Mouse (Mus musculus) 416B (cell line): Measurements from ENCODE around the gene 1190007I07Rik.
A peak's percentile ranks its signal among the peaks of the same experiment; 100 is the strongest.

ENCODE experiments used
- DNase-seq: peaks from one replicate; pipeline ENCODE4 v3.0.0; 2011; ENCODE audit warnings: low read depth

Gene 1190007I07Rik

DNA sequence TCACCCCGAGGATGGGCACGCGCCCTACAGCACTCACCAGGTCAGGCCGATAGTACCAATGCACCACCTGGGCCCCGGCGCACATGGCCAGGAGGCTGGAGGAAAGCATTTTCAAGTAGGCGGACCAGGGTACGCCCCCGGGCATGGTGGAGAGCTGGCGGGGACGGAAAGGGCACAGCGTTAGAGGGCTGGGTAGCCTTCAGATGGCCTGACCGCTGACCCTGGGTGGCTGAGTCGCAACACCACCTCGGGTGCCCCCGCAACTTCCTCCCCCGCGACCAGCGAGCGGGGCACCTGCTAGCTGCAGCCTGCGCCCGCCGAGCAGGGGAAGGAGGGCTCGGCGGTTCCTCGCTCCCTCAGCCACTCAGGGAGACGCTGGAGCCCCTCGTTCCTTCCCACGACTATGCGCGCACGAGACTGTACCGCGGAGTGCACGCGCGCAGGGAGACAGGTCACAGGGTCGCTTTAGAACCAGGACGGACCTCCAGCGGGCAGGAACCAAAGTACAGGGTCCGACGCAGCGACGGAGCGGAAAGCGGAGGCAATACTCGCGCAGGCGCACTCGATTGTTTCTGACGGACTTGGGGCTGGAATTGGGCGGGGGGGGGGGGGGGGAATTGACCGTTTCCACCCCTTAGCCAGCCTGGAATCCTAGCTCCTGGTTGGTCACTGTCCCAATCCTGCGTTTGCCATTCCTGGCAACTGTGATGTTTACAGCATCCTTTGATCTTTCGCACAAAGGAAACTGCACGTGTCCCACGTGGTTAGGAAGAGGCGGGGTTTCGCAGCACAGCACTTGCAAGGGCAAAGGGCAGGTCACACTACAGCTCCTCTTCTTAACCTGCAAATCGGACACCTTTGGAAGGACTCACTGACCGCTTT lies at the start of gene 1190007I07Rik:
TSS of gene 1190007I07Rik (minus strand) at position 558 of the 882 bp plus-strand sequence.
- peak; percentile 91 for DNase-seq

DNA sequence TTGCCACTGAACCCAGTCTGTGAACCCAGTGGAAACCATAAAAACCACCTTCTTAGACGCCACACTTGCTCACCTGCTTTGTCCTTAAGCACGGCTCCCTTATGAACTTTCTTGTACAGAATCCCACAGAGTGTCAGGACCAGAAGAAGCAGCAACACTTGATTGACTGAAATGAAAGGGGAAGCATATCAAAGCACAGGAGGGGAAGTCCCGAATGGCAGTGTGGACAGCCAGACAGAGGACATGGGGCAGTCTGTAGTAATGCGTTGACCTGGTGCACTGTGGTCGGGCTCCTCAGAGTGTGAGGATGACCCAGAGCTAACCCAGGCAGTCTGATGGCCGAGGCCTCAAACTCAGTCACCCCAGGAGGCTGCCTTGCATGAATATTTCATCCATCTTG lies 47.2 kb upstream of the 1190007I07Rik start:
- peak; percentile 29 for DNase-seq

GRCm38 (mm10) chr10:82666436-82667234 lies 43.6 kb upstream of the 1190007I07Rik start:
- DNase-seq: peak; percentile 92

- DNase-seq: no peak
Observed at GRCm38 (mm10) chr10:82665951-82666350, 42.9 kb upstream of the 1190007I07Rik start.

GRCm38 (mm10) chr10:82663289-82663688 lies 40.3 kb upstream of the 1190007I07Rik start:
- no peak for DNase-seq

DNA sequence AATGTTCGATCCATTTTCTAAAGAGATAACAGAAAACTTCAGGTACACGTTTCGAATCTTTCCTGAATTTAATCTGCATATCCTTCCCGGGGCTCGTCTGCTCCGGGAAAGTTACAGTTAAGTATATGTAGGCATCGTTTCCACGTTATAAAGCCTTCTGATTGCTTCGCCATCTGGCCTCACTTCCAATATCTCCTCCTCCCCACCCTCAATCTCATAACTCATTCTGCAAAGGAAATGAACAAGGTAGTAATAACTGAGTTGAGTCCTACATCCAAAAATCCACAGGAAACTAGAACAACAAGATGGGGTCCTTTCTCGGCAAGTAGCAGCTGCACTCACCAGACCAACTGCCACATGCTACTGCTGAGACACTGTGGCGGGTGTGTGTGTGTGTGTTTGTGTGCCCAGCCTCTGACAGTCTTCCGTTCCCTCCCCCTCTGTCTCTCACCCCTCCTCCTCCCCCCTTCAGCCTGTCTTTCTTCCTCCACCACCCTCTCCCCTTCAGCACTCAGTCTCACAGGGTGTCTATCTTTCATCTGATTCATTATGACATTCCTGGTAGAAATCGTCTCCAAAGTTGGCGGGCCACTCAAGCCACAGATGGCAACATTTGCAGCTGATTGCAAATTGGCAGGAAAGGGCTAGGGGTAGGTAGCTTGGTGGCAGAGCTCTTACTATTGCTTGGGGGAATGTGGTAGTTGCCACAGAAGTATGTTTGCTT lies 39.4 kb upstream of the 1190007I07Rik start:
- DNase-seq: peak; percentile 62

GRCm38 (mm10) chr10:82661820-82662219 lies 38.8 kb upstream of the 1190007I07Rik start:
- DNase-seq: no peak

DNA sequence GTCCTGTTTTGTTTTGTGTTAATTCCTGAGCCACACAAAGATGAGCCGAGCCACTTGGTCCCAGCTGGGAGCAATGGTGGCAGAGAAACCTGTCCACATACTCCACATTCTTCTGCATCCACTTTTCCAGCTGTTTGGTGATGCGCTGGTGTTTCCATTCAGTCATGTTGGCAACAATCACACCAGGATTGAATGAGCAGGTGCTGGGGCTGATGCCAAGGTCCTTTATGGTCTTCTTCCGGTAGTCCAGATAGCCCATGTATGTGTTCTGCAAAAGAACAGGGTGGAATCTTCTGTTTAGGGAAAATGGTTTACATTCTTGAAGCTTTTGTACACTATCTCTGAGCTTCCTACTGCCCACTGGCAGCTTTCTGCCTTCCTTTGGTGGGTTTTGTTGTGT lies 31.6 kb upstream of the 1190007I07Rik start:
- DNase-seq: no peak

DNA sequence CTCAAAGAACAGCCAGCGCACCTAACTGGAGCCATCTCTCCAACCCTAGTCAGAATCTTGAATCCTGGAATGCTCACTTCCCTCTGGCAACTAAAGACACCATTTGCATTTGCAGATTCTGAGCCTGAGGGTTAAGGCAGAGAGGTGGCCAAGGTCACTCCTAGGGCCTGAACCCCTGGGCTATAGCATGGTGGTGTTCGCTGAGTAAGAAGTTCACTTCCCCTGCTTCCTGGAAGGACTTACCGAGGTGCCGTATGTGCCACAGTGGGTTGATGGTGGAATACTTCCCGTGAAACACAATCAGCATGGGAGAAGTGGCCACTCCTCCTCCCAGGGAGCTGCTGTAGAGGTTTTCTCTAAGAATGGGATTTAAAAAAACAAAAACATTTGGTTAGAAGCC lies 29.6 kb upstream of the 1190007I07Rik start:
- no peak for DNase-seq

- no peak for DNase-seq
Observed at GRCm38 (mm10) chr10:82651221-82651620, 28.2 kb upstream of the 1190007I07Rik start.

DNA sequence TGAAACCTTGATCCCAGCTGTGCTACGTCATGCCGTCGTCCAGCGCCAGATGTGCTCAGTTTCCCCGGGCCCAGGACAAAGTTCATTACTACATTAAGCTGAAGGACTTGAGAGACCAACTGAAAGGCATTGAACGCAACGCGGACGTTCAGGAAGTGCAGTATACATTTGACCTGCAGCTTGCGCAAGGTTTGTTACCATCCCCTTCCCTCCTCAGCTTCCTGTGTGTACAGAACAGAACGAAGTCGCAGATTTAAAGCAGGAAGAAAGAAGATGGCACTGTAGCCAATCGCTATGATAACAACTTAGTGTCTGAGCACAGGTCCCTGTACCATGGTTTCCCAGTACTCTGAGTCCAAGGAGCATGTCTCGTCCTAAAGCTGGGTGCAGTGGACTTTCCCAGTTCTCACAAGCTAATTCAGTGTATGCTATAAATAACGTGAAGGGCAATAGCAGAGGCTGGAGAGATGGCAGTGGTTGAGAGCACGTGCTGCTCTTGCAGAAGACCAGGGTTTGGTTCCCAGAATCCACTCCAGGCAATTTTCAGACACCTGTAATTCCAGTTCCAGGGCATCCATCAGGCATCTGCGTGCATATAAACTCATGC lies 24.3 kb upstream of the 1190007I07Rik start:
- peak; percentile 42 for DNase-seq

- no peak for DNase-seq
Observed at GRCm38 (mm10) chr10:82646083-82646482, 23.1 kb upstream of the 1190007I07Rik start.

DNA sequence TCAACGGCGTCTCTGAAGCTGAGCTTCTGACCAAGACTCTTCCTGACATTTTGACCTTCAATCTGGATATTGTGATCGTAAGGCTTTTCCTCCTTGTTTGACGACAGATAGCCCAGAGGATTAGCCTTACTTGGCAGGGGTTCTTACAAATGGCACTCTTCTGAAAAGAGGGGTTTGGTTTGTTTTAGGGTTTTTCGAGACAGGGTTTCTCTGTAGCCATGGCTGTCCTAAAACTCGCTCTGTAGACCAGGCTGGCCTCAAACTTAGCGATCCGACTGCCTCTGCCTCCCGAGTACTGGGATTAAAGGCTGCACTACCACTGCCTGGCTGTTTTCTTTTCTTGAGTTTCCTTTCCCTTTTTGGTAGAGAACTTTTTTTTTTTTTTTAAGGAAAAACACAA lies 18.5 kb upstream of the 1190007I07Rik start:
- no peak for DNase-seq

DNA sequence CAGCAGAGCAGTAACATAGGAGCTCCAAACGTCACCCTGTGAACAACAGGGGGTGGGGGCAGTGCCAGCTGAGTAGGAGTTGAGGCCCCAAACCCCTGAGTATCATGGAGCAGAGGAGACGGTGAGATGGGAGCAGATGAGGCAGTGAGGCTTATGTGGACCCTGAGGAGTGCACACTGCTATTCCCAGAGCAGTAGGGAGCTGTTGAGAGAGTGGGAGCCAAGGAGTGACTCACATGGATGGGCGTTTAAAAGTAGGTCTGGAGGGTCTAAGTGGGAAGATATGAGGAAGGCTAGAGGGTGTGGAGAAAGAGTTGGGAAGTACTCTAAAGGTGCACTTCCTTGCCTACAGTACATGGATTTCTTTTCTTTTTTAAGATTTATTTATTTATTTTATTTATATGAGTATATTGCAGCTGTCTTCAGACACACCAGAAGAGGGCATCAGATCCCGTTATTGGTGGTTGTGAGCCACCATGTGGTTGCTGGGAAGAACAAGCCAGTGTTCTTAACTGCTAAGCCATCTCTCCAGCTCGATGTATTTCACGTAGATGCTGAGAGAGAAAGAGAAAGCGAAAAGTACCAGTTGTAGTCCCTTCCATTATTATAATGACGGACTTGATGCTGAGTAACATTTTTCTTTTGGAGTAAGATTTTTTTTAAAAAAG lies 16.1 kb upstream of the 1190007I07Rik start:
- no peak for DNase-seq

GRCm38 (mm10) chr10:82636321-82636720 lies 13.3 kb upstream of the 1190007I07Rik start:
- no peak for DNase-seq

DNA sequence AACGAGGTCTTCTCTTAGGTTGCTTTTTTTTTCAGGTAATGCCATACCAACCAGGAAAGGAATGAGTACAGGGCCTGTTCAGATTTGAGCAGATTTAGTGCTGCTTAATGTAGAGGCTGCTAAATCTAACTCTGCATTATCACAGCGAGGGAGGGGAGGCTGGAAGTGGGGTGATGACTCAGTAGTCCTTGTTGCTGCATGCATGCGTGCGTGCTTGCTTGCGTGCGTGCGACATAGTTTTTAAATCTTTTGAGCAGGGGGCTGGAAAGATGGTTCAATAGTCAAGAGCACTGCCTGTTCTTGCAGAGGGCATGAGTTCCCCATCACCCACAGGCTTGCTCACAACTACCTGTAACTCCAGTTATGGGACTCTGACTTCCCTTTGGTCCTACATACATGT lies 11.3 kb upstream of the 1190007I07Rik start:
- no peak for DNase-seq

- no peak for DNase-seq
Observed at GRCm38 (mm10) chr10:82632496-82633280, 9.7 kb upstream of the 1190007I07Rik start.

GRCm38 (mm10) chr10:82631133-82631532 lies 8.1 kb upstream of the 1190007I07Rik start:
- peak; percentile 33 for DNase-seq

GRCm38 (mm10) chr10:82630497-82630896 lies 7.5 kb upstream of the 1190007I07Rik start:
- no peak for DNase-seq

- peak; percentile 97 for DNase-seq
Observed at GRCm38 (mm10) chr10:82629586-82630255, 6.7 kb upstream of the 1190007I07Rik start, which contains the start of gene Tdg. Tdg (plus strand) TSS chr10:82629828.
